Mouse (Mus musculus) yolk sac, embryonic 10.5 days (tissue): Measurements from ENCODE around the gene Rpl35a.
A peak's percentile ranks its signal among the peaks of the same experiment; 100 is the strongest.
"Not testable (repeated sequence)": the region's sequence is repeated elsewhere in the genome, so short reads cannot be mapped to it uniquely, and the experiment has no call there.

Experiments
- DNase-seq: peaks from one replicate; pipeline ENCODE4 v3.0.0-alpha.2; 2017; ENCODE audit warnings: low spot score

Gene Rpl35a

GRCm38 (mm10) chr16:33056786-33057185, 533 bp downstream of the Rpl35a start:
- no peak for DNase-seq

- DNase-seq: no peak
These were observed 1.8 kb downstream of the Rpl35a start for GRCm38 (mm10) chr16:33058033-33058432.

DNA sequence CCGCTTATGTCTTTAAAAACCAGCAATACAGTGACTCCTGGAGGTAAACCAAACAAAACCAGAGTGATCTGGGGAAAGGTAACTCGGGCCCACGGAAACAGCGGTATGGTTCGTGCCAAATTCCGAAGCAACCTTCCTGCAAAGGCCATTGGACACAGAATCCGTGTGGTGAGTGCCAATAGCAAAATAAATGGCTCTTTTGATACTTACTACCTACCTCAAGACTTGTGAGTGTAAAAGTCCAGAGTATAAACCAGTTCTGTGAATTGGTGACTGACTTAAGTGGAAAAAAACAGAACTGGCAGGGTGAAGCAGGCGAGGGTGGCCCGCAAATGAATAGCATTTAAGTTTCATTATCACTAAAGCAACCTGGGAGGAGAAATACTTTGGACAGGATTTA, 2.4 kb downstream of the Rpl35a start:
- not testable (repeated sequence) for DNase-seq

DNA sequence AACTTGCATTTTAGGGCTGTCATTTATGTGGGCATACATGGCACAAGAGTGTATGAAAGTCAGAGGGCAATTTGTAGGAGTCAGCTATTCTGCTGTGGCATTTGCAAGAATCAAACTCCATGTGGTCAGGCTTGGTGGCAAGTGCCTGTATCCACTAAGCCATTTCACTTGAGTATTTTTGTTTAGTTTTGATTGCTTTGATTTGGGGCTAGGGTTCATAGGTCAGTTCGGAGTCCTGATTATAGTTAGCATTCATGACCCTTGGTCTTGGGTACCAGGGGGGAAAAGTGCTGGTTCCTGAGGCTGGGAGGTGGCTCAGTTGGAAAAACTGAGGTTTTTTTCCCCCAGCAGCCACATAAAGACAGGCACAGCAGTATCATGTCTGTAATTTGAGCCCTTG, 3.2 kb downstream of the Rpl35a start:
- DNase-seq: no peak

DNA sequence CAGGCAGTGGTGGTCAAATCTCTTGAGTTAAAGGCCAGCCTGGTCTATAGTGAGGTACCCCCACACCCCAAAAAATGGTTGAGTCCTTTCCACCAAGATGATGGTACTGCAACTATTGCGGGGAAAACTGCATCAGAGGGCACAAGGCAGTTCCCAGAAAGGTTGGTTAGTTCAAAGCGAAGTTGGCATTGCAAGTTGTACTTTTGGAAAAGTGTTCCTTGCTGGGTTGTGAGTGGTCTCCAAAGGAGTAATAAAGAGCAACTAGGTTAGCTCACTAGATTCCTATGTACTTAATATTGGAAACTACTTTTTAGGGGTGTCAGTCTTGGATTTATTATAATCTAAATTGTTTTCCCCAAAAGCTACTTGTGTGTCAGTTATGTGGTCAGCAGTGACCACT, 4.7 kb downstream of the Rpl35a start:
- no peak for DNase-seq

DNA sequence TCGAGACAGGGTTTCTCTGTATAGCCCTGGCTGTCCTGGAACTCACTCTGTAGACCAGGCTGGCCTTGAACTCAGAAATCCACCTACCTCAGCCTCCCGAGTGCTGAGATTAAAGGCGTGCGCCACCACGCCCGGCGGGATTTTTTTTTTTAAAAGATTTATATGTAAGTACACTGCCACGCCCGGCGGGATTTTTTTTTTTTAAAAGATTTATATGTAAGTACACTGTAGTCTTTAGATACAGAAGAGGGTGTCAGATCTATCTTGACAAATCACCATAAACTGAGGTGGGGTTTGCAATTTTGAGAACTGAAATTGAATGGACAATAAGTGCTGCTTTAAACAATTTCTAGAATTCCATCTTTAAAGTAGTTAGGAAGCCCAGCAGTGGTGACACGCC, 5.1 kb downstream of the Rpl35a start:
- DNase-seq: peak; percentile 17

GRCm38 (mm10) chr16:33062024-33062681, 5.9 kb downstream of the Rpl35a start, which contains the start of gene Lmln:
Gene Lmln, plus strand, starts transcription at chr16:33062521.
- peak; percentile 95 for DNase-seq

GRCm38 (mm10) chr16:33062682-33063131, 6.5 kb downstream of the Rpl35a start:
- DNase-seq: peak; percentile 80

DNA sequence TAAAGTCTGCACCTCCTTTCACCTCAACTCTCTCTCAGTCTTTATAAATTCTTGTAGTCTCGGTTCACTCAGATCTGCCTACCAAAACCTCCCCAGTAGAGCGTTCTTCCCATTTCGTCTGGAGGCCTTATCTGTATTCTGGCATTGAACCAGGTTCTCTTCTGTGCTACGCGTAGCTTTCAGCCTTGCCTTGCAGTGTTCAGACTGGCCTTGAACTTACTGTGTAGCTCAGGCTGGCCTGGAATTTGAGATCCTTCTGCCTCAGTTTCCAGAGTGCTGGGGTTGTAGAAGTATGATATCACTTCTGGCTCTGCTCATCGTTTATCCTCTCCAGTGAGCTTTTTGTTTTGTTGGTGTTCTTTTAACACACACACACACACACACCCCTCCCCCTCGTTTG, 7.0 kb downstream of the Rpl35a start:
- no peak for DNase-seq

DNA sequence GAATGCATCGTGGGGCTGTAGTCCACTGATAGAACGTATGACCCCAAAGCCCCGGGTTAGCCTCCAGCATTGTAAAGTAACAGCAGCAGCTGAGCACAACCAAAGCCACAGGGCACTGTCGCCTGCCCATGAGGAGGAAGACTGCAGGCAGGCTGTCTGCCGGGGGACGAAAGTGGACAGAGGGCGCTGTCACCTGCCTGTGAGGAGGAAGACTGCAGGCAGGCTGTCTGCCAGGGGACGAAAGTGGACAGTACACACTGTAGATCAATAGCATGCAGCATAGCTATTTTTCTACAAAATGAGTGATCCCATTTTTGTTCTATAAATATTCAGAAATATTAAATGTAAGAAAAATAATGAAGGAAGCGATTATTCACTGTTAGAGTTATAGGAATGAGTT, 8.4 kb downstream of the Rpl35a start:
- no peak for DNase-seq

DNA sequence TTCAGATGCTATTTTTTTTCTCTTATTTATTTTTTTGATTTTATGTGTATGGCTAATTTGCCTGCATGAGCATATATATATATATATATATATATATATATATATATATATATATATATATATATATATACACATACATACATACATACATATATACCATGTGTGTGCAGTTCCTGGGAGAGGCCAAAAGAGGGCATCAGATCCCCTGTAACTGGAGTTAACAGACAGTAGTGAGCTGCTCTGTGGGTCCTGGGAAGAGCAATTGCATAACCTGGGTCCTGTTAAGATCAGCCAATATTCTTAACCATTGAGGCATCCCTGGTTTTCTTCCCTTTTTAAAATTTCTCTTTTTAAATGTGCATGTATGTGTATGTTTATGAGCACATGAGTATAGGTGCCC, 14.7 kb downstream of the Rpl35a start:
- DNase-seq: no peak

DNA sequence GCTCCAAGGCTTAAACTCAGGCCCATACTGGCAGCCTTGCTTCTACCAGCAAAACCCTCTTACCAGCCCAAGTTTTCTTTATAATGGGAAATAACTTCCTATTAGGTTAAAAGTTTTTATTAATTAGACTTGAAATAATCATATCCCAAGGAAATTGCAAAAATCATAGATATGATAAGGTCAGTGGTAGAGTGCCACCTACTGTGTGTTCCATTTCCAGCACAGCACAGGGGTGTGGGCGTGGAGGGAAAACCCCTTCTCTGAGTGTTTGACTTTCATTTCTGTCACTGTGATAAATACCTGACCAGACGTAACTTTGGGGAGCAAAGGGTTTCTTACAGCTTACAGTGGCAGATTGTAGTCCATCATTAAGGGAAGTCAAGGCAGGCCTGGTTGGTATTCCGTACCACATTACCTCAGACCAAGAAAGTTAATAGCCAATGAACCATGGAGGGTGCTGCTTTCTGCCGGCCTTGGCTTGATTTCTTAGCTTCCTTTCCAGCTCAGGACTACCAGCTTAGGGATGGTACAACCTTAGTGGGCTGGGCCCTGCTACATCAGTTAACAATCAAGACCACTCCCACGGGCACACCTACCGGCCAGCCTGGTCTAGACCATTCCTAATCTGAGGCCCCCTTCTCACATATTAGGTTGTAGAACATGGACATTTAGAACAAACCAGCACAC, 16.8 kb downstream of the Rpl35a start:
- no peak for DNase-seq

DNA sequence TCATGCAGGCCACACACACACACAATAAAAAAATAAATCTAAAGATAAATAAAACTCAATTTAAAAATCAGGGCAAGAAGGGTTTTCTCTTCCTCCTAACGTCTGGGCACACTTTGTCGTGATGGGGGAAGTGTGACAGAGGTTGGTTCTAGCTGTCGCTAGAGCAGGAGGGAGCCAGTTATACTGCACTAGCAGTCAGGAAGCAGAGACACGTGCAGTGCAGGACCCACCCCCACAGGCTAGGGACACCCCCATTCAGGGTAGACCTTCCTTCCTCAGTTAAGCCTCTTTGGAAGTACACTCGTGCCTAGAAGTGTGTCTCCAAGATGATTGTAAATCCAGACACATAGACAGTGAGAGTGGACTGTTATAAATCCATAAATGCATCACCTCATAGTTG, 18.7 kb downstream of the Rpl35a start:
- DNase-seq: no peak

GRCm38 (mm10) chr16:33076078-33076477, 19.8 kb downstream of the Rpl35a start:
- no peak for DNase-seq

DNA sequence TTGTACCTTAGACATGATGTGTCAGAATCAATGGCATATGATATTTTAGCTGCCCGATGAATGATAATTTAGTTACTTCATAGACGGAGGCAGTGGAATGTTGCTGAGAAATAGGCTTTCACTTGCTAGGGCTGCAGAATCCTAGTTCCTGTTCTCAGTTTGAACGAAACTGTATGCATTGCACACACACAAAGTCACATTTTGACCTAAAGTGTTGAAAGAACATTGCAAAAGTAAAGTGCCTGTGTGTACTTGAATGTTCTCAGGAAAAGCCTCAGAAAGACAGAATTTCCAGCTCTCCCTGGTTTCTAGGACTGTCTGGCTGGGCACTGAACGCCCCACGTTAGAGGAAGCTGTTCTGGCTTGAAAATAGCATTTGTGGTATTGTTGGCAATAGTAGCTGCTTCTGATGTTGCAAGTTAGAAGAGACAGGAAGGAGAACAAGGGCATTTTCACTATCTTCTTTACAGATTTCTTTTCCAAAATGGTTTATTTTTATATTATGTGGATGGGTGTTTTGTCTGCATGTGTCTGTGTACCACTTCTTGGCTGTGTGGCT, 20.9 kb downstream of the Rpl35a start:
- no peak for DNase-seq

GRCm38 (mm10) chr16:33080063-33080462, 23.8 kb downstream of the Rpl35a start:
- DNase-seq: no peak

- no peak for DNase-seq
These were observed 26.7 kb downstream of the Rpl35a start for GRCm38 (mm10) chr16:33082951-33083350.

- DNase-seq: no peak
These were observed 27.7 kb downstream of the Rpl35a start for GRCm38 (mm10) chr16:33083996-33084395.

GRCm38 (mm10) chr16:33085666-33086065, 29.4 kb downstream of the Rpl35a start:
- DNase-seq: no peak
